Mouse (Mus musculus): ENCODE results near the gene Kif15.

Kif15 gene

DNA sequence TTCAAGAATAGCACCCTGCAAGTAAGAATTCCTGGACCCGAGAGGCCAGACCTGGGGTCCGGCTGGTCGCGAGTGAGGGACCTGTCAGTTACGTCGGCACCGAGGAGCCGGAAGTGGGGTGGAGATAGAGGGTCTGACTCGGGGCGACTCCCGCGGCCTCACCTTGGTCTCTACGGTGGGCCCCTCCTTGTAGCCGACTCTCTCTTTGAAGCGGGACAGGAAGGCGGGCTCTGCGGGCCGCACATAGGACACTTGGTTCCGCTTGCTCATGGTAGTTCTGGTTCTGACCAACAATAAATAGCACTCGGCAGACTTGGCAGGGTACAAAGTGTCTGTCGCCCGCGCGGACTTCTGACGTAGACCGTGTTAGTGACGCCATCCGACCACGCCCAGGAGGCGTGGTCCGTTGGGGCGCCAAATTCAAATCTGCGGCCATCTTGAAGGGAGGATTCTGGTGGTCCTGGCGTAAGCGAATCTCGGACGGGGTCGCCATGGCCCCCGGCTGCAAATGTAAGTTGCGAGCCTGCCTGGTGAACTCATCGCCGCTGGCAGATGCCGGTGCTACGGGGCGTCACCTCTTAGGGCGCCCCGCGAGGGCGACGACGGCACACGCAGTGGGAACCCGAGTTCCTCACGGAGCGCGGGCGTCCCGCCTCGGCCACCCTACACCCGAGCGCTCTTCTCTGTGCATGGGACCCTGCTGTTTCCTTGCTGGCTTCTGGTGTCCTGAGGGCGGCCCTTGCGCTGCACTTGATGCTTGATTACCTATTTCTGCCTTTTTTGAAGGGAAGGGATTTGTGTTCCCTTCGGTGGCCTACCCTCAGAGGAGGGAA, at the start of gene Kif15, which contains the start of gene 1110059G10Rik:
Gene Kif15 (plus strand): TSS at position 404 of the 833 bp plus-strand sequence.
Gene 1110059G10Rik (minus strand): TSS at position 358 of the 833 bp plus-strand sequence.
- DNase-seq: peak; percentile 96

DNA sequence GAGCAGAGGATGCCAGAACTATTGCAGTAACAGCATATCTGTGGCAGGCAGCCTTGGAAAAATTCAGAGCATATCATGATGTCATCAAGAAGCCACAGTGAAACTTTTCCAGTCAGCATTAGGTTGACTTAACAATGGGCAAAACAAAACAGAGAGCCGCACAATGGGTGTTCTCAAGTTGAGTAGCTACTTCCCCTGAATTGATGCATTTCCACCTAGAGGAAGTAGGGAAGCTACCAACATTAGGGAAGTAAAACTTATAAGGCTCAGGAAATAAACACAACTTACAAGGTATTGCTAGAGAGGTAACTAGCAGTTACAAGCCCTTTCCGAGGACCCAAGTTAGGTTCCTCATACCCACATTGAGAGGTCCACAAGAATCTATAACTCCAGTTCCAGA, 49.8 kb upstream of the Kif15 start:
- no peak for DNase-seq

DNA sequence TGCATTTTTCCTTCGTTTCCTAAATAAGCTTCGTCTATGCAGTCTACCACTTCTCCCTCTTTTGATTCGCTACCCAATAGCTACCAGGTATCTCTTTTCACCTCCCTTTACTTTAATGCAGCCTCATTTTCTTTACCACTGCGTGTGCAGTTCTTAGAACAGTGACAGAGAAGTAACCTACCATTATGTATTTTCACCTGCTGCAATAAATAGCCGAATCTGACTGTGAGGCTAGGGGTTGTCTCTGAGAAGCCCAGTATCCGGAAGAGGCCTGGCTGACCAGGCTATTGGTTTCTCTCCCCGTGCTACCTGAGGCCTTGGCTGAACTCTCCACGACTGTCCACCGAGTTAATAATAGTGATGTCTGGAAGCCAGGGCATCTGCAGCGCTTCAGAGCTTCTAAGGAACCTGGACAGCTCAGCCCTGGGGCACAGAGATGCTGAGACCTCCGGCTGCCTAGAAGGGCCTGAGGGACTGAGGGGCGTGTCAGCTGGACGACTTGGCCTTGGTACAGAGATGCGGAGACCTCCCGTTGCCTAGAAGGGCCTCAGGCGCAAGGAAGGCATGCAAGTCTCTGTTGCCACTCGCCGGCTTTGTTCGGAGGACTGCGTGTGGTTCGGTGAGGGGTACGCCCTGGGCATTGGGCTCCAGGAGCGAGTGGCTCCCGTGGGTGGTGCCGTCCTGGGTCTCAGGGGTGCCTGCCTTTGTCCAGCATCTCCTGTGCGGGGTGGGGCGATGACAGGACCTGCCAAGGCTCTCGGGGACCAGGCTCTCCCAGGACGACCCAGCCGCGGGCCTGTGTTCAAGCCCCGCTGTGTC, 47.9 kb upstream of the Kif15 start:
- peak; percentile 42 for DNase-seq

DNA sequence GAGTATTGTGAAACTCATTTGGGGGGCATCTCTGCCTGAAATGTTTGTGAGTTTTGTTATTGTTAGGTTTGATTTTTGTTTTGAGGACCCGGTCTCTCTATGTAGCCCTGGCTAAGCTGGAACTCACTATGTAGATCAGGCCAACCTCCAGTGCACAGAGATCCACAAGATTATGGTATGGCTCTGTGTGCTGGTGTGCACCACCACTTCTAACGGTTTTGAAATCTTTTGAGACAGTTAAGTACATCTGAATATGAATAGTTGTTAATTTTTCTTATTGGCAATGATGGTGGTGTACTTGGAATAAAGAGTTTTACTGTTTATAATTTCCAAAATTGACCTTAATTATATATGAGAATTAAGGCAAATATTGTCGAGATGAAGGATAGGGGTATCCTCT, 28.4 kb upstream of the Kif15 start:
- no peak for DNase-seq

DNA sequence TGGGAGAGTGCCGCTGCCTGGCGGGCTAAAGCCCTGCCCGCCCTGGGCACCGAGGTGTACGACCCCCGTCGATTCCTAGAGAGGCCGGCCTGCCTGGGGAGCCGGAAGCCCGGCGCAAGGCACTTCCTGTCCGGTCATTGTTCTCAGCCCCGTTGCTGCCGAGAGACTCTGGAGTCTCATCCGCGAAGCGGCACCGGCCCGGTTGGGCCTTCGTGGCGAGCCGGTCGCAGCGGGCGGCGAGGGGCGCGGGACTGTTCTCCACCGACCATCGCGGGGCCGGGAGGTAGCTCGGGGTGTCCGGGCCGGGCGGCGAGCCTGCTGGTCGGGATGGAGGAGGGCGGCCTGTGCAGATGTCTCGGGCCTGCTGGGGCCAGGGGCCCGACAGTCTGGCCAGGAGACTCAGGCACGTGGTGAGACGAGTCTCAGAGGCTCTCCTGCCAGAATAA, 27.9 kb upstream of the Kif15 start, which contains the start of gene Zfp105:
Gene Zfp105 (plus strand): TSS at position 137 of the 446 bp plus-strand sequence.
- DNase-seq: peak; percentile 70

DNA sequence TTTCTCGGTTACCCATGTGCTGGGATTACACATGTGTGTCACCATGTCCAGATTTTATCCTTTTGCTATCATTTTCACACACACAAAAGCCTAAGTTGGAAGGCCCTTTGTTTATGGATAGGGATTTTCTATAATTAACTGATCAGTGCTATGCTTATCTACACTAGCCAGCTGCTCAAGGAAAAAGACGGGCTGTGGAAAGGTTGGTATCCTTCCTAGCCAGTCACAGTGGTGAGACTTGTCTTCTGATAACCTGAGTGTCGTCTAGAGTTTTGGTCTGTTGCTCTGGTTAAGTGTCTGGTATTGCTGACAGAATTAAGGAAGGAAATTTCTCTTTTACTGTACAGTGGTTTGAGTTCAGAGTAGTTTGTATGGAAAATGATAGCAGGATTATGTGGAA, 21.9 kb upstream of the Kif15 start:
- no peak for DNase-seq

DNA sequence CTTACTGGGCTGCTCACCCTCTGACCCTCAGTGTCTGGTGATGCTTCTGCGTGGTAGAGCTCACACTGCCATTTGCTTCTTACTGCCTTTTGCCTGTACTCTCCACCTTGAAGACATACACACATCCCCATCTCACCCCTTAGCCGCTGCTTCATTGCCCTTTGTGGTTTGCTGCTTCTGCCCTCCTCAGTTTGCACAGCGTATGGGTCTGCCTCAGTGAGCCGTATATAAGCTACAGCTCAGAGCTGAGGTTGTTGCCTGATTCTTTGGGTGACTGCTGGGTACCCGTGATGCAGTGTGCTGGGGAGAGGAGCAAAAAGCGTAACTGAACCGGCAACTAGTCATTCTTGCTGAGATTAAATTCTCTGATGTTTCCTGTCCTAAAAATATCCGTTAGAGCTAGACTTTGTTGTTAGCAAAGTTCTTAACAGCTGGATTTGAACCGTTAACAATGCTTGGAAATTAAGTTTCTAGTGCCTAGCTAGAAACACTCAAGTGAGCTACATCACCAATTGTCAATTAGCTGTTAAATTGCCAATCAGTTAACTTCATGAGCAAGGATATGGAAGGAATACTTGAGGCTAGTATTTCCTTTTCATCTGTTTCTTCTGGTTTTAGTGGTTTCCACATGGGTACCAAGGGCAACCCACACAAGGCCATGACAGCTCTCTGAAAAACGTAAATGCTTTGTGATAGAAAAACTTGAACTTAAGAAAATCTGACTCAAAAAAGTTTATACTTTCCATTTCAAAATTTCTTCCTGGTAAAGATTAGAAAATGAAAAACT, 47.8 kb downstream of the Kif15 start:
- no peak for DNase-seq

DNA sequence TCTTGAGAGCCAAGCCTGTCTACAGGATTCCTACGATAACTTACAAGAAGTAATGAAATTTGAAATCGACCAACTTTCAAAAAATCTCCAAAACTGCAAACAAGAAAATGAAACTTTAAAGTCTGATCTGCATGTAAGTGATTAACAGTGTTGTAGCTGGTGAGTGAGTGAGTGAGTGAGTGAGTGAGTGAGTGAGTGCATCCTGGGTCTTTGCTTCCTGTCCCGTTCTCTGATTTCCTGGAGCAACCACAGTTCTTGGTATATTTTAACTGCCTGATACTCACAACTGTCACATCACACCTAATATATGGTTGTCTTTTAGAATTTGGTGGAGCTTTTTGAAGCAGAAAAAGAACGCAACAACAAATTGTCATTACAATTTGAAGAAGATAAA, 48.3 kb downstream of the Kif15 start:
- DNase-seq: no peak

DNA sequence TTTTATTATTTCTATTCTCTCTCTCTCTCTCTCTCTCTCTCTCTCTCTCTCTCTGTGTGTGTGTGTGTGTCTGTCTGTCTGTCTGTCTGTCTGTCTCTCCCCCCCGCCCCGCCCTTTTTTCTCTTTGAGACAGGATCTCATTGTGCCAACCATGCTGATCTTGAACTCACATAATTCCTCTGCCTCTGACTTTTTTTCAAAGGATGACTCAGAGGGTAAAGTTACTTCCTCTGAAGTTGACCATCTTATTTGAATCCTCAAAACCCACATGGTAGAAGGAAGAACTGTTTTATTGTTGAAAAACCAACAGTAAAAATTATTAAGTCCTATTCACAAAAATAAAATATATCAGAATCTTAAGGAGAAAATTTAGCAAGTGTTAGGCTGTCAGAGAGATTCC, 53.9 kb downstream of the Kif15 start:
- no peak for DNase-seq

DNA sequence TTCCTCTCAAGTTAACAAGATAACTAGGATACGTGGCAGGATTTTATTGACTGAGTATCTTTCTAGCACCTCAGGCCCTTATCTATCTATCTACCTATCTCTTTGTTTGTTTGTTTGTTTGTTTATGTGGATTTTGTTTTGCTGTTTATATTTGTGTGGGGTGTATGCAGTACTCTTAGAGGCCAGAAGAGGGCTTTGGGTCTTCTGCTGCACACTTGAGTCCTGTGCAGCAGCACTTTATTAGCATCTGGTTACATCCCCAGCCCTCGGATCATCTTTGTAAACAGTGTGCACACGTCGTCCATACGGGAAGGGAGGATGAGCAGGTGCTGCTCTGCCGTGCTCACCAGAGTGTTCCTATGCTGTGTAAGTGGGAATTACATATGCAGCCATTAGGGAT, 55.2 kb downstream of the Kif15 start:
- no peak for DNase-seq

DNA sequence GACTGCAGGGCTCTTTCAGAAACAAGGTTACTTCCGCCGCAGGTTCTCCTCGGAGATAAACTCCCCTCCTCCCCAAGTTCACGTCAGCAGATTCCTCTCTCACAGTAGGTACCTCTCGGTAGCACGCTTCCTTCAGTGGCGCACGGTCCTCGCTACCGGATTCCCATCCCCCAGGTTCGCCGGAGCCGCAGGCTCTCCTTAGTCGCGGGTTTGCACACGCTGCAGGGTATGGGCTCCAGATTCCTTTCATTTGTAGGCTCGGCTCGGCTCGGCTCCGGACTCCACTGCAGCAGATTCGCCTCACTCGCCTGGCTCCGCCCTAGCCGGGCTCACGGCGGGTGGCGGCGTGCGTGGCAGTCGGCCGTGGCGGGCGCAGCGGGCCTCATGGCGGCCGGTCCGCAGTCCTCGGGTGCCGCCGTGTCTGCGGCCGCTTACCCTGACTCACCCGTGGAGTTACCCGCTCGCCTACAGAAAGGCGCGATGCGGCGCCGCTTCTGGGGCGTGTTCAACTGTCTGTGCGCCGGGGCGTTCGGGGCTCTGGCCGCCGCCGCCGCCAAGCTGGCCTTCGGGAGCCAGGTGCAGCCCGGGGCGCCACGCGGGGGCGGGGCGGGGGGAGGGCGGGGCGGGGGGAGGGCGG, 70.3 kb downstream of the Kif15 start, which contains the start of gene Tmem42:
Gene Tmem42 (plus strand): TSS at position 332 of the 637 bp plus-strand sequence.
- DNase-seq: peak; percentile 93

DNA sequence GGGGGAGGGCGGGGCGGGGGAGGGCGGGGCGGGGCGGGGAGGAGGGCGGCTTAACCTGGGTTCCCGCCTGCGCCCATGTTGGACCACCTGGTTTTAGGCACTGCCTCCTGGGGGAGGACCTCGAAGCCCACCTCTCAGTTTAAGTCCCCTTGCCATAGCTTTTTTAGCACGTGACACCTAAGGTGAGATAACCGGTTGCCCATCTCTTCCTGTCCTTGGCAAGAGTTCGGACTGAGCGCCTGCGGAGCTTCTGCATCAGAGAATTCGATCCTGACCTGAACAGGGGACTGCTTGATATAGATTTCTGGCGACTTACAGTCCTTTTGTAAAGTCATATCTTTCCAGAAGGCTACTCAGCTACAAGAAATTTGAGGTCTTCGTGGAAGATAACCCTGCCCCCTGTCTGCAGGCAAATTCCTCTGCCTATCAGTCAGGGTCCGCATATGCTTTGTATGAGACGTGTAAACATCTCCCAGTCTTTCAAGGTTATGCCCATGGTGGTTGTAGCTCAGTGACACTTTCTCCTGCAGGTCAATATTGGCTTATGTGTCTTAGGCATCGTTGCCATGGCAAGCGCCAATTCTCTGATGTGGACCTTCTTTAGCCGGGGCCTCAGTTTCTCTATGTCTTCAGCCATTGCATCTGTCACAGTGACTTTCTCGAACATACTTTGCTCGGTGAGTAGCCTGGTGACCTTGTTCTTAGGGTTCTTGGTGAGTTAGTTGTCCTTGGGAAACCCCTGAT, 71.0 kb downstream of the Kif15 start:
- DNase-seq: no peak

DNA sequence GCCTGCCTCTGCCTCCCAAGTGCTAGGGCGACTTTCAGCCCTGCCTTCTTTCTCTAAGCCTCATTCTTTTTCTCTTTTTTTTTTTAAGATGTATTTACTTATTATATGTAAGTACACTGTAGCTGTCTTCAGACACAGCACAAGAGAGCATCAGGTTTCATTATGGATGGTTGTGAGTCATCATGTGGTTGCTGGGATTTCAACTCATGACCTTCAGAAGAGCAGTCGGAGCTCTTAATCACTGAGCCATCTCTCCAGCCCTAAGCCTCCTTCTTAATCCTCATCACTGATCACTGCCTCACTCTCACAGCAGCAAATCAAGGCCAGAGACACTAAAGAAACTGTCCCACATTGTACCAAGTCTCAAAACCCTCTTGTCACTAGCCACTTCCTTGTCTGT, 73.4 kb downstream of the Kif15 start:
- no peak for DNase-seq

DNA sequence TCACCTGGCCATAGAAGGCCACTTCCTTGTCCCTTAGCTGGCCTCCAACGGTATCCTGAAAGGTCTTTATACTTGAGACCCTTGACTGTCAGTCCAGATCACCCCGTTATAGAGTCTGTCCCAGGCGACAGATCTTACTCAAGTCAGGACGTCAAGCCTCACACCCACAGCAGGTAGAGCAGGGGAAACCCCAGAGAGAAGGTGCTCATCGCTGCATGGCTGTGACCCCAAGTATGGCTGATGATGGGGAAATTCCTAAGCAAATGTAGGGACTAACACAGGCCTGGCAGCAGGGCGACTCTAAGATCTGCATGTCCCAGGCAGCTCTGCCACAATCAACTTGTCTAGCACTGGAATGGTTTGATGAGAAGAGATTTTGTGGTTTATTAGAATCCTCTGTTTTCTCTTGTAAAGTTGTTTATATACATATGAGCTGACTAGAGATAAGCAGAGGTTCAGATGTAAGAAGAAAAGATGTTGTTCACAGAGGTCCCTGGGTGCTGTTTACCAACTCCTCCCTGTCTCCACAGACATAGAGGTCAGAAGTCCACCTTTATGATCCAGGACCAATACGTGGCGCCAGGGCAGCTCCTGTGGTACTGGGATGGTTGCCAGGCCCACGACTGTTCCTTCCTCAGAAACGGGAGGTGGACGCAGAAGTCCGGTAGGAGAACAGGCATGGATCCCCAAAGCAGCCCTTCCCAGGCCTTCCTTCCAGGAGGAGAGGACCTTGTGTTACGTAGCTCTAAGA, 80.8 kb downstream of the Kif15 start:
- no peak for DNase-seq

DNA sequence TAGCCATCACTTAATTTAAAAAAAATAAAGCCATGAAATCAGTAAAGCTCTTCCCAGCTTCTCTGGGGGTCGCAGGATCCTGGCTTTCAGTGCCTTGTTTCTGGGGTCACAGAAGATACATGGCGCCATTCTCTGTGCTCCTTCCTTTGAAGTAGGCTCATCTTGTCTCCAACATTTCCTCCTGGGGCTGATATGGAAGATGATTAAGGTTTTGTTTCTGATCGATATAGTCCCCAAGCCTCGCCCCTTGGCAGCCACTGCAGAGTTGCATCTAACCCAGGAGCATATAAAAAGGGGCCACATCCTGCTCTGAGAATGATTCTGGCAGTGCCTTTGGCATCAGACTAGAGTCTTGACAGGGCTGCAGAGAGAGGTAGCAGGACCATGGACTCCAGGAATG, 83.6 kb downstream of the Kif15 start, which contains the start of gene Tgm4:
Gene Tgm4 (plus strand): TSS at position 301 of the 400 bp plus-strand sequence.
- no peak for DNase-seq

DNA sequence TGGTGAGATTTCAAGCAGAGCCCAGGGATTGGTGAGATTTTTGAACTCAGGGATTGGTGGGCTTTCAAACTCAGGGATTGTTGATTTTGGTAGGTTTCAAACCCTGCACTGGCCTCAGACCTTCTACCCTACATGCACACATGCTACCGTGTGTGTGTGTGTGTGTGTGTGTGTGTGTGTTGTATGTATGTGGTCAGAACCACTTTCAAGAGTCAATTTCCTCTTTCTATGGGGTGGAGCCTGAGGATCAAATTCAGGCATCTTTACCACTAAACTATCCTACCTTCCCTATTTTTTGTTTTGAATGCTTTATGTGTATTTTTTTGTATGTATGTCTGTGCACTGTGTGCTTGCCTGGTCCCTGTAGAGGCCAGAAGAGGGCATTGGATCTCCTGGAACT, 96.8 kb downstream of the Kif15 start:
- no peak for DNase-seq

DNA sequence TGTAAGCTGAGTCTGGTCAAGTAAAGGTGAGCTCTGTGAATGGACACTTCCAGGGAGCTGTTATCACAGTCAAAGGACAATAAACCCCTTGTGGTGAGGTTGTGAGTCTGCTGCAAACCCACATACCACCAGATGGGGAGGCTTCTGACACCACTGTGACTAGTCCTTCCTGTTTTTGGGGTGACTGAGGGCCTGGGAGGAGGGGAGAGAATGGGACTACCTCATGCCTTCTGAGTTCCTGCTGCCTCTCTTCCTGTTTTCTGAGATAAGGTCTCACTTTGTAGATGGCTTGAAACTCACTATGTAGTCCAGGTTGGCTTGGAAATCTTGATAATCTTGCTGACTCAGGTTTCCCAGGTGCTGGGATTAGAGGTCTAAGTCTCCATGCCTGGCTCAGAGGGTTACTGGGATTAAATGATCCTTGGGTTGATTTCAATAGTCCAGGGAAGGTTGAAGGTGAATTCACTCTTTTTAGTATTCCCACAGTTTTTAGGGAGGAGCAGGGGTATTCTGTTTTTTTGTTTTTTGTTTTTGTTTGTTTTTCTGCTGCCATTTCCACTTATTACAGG, 108.0 kb downstream of the Kif15 start:
- no peak for DNase-seq

DNA sequence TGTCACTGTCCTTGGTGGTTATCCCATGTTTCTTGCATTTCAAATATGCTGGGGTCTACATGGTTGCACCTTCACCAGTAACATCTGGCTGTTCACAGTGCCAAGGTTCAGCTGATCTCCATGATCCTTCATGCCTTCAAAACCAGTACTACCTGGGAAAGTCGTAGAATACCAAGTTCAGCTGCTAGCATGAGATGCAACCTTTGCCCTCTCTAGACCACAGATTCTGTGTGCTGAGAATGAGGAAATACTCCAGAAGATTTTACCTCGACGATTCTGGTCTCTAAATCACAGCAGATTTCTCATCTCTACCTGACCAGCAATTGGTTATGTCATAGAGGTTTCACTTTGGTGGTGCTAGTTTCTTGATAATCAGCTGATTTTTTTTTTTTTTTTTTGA, 109.3 kb downstream of the Kif15 start:
- DNase-seq: no peak

Data from kidney, adult 18-20 months (tissue).